Mouse (Mus musculus) embryo, embryonic 11.5 days (tissue): ENCODE results near the gene Olfr1130.
"Not testable (repeated sequence)": the region's sequence is repeated elsewhere in the genome, so short reads cannot be mapped to it uniquely, and the experiment has no call there.

Source experiments
- DNase-seq: peaks from one replicate; pipeline ENCODE4 v3.0.0-alpha.2; 2012; ENCODE audit warnings: low read depth, low spot score

The Olfr1130 gene

DNA sequence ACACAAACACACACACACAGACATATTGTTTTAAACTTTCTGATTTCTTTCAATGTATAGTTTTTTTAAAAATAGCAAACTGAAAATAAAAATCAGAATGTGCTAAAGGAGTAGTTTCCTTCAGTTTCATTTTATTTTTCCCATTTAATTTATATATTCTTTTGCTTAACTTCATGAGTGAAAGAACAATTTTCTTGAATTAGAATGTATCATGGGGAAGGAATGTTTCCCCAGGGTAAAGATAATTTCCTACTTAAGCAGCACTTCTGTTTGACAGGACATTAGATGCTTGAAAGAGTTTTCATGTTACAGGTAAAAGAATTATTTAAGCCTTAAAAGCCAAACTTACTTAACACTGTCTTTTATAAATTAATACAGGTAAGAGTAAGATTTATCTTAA, at the start of gene Olfr1130:
Gene Olfr1130, plus strand, starts transcription at position 301 of the 400 bp plus-strand sequence.
- not testable (repeated sequence) for DNase-seq

DNA sequence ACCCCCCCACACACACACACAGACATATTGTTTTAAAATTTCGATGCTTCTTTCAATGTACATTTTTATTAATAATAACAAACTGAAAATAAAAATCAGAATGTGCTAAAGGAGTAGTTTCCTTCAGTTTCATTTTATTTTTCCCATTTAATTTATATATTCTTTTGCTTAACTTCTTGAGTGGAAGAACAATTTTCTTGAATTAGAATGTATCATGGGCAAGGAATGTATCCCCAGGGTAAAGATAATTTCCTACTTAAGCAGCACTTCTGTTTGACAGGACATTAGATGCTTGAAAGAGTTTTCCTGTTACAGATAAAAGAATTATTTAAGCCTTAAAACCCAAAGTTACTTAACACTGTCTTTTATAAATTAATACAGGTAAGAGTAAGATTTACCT, 32.4 kb upstream of the Olfr1130 start, which contains the start of gene Olfr1129:
Gene Olfr1129, plus strand, starts transcription at position 301 of the 400 bp plus-strand sequence.
- not testable (repeated sequence) for DNase-seq

DNA sequence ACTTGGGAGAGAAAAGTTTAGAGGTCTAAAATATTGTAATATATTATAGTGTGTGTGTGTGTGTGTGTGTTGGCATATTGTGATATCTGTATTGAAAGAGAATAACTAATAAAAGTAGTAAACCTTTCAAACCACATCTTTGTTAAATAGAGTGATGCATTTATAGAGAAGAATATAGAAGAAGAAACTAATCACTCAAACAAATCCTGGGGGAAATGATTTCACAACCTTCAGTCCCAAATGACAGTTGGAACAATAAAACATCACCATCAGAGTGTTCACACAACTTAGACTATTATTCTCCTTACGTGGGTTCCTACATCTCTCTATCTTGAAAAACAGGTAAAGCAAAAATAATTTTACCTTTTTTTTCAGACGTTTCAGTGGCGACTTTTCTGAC, 20.8 kb downstream of the Olfr1130 start, which contains the start of gene Olfr1131:
Gene Olfr1131, plus strand, starts transcription at position 301 of the 400 bp plus-strand sequence.
- no peak for DNase-seq

DNA sequence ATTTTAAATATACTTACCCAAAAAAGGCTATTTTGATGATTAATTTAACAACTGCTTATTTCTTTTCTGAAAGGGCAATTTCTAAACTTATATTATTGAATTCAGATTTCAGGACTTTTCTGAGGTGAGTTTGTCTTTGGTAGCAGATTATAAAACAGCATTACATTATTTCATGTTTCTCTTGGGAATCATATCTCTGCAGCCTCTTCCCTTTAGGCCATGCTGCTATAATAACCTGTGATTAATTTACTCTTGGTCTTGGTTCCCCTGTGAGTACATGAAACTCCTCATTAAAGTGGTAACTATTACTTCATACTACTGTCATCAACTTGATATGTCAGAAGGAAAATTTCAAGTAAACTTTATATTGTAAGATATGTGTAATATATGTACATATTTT, 31.4 kb downstream of the Olfr1130 start, which contains the start of gene Olfr1132:
Gene Olfr1132, minus strand, starts transcription at position 101 of the 400 bp plus-strand sequence.
- no peak for DNase-seq

DNA sequence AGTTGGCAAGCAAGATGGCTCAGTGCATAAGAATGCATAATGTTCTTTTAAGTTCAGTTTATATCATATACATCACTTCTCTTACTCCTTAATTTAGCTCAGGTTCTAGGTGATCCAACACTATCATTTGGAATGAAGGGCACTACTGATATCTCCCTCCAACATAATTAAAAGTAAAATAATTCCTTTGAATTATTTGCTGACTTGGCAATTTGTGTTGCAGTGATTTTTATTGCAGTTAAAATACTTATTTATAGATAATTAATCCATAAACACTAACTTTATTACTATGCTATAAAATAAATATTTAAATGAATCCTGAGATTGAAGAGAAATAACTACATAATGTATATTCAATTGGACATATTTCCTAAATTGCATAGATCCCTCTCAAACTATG, 36.4 kb downstream of the Olfr1130 start:
- DNase-seq: no peak

DNA sequence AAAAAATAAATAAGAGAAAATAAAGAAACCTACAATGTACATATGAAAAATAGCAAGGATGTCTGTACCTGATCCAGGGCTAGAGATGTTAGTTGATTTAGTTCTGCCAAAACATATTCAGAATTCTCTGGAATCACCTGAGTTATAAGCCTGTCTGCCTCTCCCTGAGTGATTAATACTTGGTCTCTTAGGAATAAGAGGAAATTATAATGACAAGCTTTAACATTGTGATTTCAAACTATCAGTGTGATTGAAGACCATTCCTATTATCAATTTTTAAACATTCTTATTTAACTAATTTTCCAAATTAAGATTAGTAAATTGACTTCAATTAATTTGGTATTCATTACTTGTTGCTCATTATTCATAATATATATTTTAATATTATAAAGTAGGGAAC, 41.3 kb downstream of the Olfr1130 start, which contains the start of gene Olfr1133:
Gene Olfr1133, minus strand, starts transcription at position 101 of the 400 bp plus-strand sequence.
- no peak for DNase-seq

DNA sequence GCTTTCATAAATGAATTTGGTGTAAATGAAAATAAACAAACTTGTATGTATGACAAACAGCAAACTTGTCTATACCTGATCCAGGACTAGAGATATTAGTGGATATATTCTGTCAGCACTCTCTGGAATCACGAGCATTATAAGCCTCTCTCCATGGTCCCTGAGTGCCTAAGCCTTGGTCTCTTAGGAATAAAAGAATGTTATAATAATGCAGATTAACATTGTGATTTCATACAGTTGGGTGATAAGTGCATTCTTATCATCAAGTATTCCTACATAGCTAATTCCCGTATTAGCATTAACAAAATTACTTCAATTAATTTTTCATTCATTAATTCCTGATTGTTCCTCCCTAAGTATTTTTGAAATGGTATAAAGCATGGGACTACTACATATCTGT, 52.3 kb downstream of the Olfr1130 start, which contains the start of gene Olfr1134:
Gene Olfr1134, minus strand, starts transcription at position 101 of the 400 bp plus-strand sequence.
- DNase-seq: no peak
